Mouse (Mus musculus): ENCODE data around the gene Pxylp1.

The Pxylp1 gene

DNA sequence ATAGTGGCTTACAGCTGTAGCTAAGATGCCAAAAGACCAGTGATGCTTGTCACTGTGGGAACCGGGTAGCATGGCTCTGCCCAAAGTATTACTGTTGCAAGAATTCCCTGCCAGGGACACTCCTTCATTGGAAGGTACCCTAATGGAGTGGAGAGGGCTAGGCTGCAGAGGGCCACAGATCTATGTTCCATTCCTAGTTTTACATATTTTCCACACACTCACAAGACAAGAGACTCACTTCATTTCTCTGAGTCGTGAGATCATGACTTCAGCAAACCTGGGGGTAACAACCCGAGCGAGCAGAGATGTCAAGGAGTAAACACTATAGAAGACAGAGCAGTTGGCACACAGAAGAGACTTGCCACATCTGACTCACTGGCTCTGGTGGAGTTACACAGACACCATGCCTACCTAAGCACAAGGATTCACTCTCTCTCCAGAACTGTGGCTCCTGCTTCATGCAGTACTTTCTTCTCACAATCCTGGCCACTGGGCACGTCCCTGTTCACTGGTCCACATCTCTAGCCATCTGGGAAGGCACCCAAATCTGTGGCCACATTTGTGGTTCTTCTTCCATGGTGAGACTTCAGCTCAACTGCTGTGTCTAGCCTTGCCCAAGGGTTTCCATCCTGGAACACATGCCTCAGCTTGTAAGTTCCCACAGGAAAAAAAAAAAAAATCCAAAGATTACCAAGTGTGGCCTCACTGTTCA lies 31.9 kb downstream of the Pxylp1 start:
- no peak for DNase-seq (ENCODE audit: low spot score)

DNA sequence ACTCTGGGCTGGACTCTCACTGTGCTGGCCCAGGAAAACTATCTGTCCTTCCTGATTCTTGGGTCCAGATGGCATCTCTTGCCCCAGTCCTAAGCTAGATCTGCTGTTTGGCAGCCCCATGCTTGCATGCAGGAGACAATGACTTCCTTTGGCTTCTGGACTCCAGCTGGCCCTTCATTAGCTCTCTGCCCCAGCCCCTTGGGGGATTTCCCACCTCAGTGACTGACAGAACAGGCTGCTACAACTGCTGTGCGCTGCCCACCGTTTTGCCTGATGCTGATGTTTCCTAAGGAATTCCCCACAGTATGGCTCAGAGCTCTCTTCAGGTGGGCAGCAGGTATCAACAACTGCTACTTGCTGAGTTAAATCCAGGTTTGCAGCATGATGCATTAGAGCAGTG lies 33.4 kb downstream of the Pxylp1 start:
- DNase-seq (ENCODE audit: low spot score), result no peak

DNA sequence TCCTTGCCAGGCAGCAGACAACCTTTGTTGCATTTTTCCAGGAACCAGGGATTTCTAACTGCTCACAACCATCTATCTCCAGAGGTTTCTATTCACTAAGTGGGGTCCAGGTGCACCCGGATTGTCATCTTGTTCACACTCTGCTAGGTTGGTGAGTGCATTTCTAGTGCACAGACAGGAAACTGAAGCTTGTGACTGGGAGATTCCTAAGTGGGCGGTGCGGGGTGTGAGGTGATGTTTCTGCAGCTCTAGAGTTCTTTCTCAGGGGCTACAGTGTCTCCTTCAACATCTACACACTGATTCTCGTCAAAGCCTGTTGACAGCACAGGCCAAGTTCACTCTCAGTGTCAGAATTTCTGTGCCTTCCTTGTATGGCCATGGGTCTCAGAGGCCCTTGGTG lies 34.6 kb downstream of the Pxylp1 start:
- no peak for DNase-seq (ENCODE audit: low spot score)

DNA sequence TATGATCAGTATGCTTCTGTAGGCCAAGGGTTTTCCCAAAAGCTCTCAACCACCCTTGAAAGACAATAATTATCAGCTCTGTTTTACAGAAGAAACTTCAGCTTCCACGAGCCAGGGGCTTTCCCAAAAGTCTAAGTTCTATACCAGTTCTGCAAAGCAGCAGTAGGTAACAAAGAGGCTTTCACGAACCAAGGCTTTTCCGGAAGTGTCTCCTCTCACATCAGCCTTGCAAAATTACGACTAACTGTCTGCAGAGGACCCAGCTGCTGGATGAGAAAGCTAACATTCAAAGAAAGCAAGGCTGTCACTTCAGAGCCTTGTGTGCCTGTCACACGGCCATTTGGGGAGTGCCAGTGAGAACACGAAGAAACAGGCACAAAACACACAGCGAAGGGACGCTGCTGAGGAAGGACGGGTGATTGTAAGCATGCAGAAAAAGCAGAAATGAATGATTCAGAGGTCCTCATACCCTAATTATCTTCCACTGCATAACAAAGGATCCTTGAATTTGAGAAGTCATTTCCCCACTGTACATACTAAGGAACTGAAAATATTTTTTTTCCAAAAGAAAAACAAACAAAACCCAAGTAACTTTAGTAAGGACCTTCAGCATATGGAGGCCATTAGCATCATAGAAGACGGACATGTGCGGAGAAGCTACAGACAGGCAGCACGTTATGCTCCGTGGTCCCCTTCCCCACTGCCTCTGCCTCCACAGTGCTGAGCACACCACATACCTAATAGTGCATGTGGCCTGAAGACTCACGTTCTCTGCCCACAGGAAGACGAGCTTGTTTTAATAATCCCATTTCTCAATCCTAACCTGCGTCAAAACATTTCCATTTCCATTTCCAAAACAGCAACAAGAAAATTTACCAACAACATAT lies 38.9 kb downstream of the Pxylp1 start:
- DNase-seq (ENCODE audit: low spot score), result no peak

DNA sequence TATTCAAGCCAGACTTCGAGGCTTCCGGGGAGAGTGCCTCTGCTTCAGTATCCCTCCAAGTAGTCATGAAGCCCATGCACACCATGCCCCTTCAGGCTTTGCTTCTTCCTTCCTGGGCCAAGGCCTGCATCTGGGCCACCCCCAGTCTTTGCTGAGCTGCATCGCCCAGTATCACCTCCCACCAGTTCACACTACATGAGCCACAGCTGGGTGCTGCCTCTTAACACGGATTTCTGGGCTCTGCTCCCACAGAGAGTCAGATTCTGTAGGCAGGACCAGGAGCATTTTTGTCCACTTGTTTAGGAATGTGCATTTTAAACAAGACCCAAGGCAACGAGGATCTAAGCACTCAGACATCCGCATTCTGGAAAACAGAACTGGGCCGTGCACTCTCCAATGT lies 40.8 kb downstream of the Pxylp1 start:
- no peak for DNase-seq (ENCODE audit: low spot score)

DNA sequence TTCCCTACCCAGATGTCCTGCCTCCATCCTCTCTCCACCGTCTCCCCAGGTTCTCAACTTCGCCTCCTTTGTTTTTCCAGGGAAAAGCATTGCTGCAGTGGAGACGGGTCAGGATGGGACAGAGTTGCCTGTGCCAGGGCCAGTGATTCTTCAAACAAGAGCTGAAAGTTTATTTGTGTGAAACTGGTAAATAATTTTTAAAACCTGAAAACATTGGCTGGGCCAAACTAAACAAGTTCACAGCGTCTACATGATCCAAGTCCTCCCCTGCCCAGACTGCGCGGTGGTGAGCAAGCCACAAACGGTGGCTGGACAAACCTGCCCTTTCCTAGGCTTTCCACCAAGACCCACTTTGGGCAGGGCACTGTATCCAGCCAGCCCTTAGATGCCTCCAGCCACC lies 41.4 kb downstream of the Pxylp1 start:
- DNase-seq (ENCODE audit: low spot score), result no peak

DNA sequence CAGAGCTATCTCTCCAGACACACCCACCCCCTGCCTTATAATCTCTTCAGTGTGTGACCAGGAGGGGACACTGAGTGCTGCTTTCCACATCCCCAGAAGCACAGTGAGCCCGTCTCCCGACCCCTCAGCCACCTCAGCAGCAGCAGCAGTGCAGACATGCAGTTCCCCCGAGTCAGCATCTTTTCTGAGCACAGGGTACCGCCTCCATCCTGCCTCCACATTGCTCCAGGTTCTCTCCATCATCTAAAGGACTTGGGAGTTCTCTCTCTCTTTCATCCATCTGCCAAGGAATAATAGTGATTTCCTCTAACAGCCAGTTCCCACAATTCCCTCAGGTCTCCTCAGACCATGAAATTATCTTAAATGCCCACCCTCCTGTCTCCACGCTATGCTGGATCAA lies 43.5 kb downstream of the Pxylp1 start:
- DNase-seq (ENCODE audit: low spot score), result no peak

DNA sequence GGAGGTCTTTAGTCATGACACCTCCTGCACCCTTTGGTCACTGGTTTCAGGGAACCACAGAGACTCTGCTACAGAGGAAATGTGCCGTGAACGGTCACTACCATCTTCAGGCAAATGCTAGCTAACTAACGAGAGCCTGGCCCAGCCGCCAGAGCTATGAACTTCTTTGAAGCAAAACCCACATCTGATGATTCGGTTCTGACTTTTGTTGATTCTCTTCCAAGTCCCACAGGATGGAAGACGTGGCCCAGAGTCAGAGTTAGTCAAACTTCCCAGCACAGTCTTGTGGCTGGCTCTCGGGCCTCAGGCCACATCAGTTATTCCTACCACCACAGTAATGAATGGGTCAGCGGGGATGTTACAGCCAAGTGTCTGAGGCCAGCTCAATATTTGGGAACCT lies 46.1 kb downstream of the Pxylp1 start:
- no peak for DNase-seq (ENCODE audit: low spot score)

DNA sequence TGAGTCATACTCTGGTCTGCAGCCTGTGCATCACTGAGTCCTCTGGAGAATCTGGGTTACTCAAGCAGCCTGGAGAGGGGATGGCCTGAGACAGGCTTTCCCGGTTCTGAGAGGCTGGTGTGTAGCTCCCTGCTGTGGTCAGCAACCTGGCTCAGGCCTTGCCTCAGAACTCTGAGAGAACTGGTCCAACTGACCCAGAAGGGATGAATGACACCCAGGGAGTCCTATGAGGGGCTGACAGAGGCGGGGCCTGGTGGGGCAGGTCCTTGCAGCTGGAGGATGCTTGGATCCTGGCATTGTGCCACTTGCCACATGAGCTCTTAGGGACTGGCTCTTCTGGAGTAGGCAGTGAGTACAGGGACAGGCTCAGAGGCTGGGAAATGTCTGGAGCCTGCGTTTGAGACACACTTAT lies 47.7 kb downstream of the Pxylp1 start:
- no peak for DNase-seq (ENCODE audit: low spot score)

DNA sequence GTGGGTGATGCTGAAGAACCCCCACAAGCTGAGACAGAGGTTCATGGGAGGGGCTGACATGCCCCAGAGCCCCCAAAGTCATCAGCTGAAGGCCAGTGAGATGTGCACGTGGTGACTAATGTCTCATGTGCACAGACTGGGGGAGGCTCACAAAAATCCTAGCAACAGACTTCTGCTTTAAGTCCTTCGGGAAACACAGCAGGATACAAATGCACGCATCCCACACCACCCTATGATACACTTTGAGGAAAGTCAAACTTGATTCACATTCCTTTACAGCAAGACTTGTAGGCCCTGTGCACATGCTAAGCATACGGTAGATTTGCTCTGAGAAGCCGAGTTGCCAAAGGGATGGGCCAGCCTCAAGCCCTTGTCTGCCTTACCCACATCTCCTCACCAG lies 53.1 kb downstream of the Pxylp1 start:
- DNase-seq (ENCODE audit: low spot score), result no peak

DNA sequence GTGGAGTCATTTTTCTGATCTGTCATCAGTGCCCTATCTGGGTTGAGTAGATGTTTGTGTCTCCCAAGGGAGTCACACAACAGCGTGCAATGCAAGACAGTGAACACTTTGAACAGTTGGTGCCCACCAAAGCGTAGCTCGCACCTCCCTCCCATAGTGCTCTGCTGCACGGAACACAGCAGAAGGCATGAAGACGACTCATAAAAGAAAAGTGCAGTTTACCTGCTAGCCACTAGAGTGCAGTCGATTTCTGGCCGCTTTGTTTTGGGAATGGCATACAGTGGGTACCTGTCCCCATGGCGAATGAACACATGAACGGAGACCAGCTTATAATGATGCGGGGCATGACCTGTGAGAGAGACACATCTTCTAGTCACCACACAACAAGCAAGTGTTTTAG lies 53.6 kb downstream of the Pxylp1 start:
- no peak for DNase-seq (ENCODE audit: low spot score)

DNA sequence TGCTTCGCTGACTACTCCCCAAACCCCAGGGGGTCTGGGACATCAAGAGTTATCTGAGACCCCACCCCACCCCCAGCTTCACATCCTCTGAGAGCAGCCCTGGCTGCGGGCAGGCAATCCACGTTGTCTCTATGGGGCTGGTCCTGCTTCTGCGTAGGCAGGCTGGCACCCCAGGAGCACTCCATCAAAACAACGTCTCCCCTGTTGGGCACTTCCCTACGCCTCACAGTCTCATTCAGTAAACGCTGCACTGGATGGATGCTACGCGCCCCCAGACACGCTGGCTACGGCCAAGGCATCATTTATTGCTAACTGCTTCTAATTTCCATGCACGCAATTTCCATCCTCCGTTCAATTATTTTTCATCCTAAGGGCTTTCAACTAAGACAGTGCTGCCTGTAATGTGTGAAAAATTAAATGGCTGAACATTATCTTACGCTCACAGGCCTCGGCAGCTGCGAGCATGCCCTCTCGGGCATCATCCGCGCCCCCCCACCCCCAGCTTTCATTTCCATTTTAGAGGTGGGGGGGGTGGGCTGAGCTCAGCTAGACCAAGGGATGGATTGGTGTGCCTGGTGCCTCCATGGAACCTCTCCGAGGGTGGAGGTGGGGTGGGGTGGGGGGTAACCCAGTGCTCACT lies 54.6 kb downstream of the Pxylp1 start:
- no peak for DNase-seq (ENCODE audit: low spot score)

DNA sequence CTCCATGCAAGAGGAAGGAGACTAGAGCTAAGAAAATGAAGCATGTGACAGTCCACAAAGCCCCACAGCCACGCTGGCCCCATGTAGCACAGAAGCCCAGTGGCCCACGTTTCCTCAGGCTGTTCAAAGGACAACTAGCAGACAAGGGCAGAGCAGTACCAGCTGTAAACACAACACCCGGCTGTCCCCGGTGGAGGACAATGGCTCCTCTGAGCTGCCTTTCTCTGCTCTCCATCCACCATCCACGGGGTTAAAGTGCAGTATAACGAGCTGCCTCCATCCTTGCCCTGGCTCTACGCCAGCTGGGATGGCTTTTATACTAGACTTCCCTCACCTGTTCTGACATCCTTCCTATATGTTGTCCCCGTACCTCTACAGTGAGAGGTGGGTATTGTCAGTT lies 55.5 kb downstream of the Pxylp1 start:
- no peak for DNase-seq (ENCODE audit: low spot score)

DNA sequence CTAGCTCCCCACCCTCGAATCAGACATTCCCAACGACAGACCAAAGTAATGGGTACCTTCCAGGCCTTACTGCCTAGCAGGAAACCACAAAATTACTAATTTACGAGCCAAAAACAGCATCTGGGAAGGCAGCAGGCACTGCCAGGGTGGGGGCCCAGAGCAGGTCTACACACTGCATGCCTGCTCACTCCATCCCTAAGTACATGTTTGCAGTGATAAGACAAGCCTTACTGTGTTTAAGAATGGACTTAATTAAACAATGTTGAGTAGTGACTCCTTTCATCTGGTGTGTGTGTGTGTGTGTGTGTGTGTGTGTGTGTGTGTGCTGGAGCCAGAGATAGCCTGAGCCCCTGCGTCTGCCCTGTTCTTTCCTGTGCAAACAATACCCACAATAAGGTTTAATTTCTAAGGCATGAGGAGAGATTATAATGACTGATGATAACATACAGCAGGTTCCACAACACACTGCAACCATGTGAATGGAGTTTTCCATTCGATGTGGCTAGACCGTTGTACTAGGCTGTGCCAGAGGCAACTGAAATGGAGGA lies 57.0 kb downstream of the Pxylp1 start:
- DNase-seq (ENCODE audit: low spot score), result no peak

DNA sequence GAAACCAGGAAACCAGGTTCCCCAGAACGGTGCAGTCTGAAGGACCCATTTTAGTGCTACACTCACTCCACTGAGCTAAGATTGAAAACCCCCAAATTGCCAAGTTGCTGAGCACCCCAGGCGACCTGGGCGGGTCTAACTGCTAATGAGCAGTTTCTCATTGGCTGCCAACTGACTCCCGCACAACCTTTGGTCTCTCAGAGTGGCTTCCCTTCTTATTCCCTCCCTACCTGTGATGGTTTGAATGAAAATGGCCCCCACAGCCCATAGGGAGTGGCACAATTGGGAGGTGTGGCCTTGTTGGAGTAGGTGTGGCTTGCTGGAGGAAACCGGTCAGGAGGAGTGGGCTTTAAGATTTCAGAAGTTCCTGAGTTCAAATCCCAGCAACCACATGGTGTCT lies 58.9 kb downstream of the Pxylp1 start:
- DNase-seq (ENCODE audit: low spot score), result no peak

DNA sequence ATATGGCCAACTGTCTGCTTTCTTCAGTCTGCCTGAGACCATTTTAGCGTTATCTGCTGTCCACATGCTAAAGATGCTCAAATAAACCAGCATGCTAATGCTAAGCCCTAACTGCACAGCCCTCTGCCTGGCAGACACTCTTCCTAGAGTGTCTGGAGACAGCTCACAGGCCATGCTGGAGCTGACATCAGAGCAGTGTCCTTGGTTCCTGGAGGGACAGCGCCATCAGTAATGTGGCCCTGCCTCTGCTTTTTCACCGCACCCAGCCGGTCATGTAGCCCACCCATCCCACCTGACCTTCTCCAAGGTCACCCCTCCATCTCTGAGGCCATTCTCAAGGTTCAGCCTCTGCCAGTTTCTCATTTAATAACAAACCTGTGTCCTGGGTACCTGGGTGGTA lies 60.0 kb downstream of the Pxylp1 start:
- DNase-seq (ENCODE audit: low spot score), result no peak

DNA sequence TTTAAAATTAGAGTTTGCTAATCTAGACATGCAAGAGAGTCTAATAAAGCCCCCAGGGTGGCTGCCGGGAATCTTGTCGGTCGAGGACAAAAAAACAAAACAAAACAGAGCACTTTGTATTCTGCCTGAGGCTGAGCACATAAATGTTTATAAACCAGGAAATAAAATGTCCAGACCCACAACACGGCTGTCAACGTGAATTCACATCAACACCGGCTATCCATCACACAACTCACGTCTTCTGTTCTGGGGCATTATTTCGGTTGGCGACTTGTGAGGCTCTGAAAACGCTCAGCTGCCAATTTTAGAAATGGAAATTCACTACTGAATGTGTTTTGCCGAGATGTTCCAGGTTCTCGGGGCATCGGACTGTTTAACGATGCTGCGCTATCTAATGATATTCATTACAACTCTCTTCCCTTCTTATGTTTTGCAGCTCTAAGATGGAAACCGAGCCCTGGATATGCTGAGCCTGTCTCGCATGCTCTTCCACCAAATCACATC lies 61.6 kb downstream of the Pxylp1 start:
- DNase-seq (ENCODE audit: low spot score), result no peak

DNA sequence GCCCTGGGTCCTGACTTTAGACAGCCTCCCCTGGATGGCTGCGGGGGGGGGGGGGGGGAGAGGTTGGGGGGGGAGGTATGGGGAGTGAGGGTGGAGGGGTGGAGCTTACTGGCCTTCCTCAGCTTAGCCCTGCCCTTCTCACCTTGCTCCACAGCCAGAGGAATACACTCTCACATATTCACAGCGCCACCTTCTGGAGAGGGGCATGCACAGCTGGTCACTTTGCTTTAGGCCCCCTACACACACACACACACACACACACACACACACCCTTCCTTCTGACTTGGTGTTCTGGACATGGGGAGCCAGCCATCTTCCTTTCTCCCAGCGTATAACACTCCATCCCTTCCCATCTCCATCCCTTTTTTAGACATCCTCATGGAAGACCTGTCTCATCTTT lies 62.8 kb downstream of the Pxylp1 start:
- DNase-seq (ENCODE audit: low spot score), result no peak

DNA sequence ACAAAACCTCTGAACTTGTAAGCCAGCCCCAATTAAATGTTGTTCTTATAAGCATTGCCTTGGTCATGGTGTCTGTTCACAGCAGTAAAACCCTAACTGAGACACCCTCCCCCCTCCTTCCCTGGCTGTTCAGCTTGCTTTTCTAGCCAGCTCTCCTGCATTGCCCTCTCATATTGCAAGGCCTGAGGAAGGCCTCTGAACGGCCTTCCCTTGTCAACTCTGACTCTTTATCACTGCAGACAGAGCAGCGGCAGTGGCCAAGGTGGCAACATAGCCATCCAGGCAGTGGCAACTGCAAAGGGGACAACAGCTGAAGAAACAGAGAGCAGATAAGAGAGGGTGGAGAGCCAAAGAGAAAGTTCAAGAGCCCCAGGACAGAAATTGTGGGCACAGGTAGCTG lies 64.4 kb downstream of the Pxylp1 start:
- no peak for DNase-seq (ENCODE audit: low spot score)

DNA sequence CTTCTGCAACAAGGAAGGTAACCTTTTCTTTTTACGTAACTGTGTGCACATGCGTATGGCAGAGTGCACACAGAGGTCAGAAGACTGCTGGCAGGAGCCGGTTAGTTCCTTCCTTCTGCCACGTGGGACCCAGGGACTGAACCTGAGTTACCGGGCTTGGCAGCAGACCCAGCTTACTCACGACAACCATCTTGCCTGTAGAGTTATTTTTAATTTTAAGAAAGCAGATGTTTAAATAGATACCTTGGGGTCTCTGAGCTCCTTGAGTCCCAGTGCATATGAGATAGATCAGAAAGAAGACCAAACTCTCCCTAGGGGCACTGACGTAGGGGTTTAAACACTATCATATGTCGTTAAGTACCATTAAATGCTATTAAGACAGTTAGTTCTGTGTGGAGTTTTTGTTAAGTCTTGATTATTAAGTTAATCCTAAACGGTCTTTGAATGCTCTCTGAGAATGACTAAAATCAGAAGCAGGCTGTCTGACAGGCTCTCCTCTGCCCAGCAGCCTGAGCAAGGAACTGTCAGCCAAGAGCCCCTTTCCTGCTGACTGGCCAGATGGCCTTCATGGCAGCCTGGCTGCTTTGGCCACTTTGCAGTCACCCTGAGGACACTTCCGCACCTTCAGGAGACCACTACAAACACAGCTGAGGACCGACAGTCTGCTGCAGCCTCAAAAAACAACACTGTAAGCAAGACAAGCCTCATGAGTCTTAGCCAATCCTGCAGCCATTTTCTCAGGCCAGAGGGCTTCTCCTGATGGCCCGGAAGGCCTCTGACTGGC lies 65.3 kb downstream of the Pxylp1 start:
- DNase-seq (ENCODE audit: low spot score), result no peak

DNA sequence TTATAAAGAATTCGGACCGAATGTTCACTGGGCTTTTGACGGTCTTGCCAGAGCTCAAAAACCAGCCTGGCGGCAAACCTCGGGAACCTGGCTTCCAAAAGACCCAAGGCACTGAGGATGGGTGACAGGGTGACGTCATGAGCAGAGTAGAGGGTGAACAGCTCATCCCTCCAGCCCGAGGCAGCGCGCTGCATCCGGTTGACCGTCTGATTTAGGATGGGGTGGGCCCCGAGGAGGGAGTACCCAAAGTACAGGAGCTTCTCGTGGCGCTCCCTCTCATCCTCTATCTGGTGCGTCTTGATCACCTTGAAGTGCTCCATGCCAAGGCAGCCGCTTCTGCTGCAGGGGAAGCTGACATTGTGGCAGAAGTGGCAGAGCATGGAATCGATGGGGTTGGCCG lies 67.6 kb downstream of the Pxylp1 start:
- DNase-seq (ENCODE audit: low spot score), result no peak

DNA sequence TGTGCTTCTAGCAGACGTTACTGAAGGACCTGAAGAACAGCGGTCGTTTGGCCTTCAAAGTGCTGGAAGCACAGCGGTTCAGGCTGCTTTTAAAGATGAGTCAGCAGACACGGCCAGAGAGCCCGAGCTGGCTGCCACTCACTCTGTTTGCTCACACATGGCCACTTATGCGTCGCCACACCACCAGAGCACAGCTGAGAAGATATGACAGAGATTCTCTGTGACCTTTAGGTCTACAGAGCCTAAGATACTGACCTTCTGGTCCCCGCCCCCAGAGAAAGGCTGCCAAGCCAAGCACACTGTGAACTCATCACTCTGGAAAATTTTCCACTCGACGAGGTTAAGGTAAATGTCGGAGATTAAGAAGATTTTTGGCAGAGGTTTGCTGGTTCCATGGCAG lies 68.4 kb downstream of the Pxylp1 start:
- no peak for DNase-seq (ENCODE audit: low spot score)

Data from T-cell, adult 2 months (primary cell).